Mouse (Mus musculus) kidney, postnatal 0 days (tissue): ENCODE data around the gene Slc11a1. TPM values are rescaled to one million over a fixed set of nuclear protein-coding genes. Genes with fewer than 3 reads are reported as not detected.
"Not testable (repeated sequence)": the region's sequence is repeated elsewhere in the genome, so short reads cannot be mapped to it uniquely, and the experiment has no call there.

Experiments
- ATAC-seq: fragments of 200-750 bp; cut with Nextera tagmentation; replicated peaks from 2 replicates; pipeline ENCODE4 v1.8.0; 2017; ENCODE audit warnings: low read depth, moderate number of reproducible peaks, moderate TSS enrichment, moderate library complexity; ENCODE audit not compliant: low FRiP score
- DNase-seq: peaks from one replicate; pipeline ENCODE4 v3.0.0-alpha.2; 2016; ENCODE audit warnings: low spot score
- H3K27ac ChIP-seq: fragments of 300-500 bp; sonication (generic); 2 replicates; pipeline ENCODE4 v1.5.1; 2014; ENCODE audit warnings: mild to moderate bottlenecking
- H3K27me3 ChIP-seq: fragments of 300-500 bp; sonication (generic); 2 replicates; pipeline ENCODE4 v1.6.1; 2014; ENCODE audit warnings: low read length, mixed read lengths; ENCODE audit not compliant: insufficient read depth
- H3K36me3 ChIP-seq: fragments of 300-500 bp; sonication (generic); 2 replicates; pipeline ENCODE4 v1.6.1; 2014; ENCODE audit warnings: low read length, mixed read lengths; ENCODE audit not compliant: insufficient read depth
- H3K4me1 ChIP-seq: fragments of 300-500 bp; sonication (generic); replicated peaks from 2 replicates; pipeline ENCODE4 v1.6.1; 2014; ENCODE audit warnings: antibody characterized with exemption, low read length, mixed read lengths; ENCODE audit not compliant: insufficient read depth
- H3K4me2 ChIP-seq: fragments of 300-500 bp; sonication (generic); 2 replicates; pipeline ENCODE4 v1.6.1; 2014; ENCODE audit warnings: mild to moderate bottlenecking, low read length, moderate library complexity, mixed read lengths
- H3K4me3 ChIP-seq: fragments of 300-500 bp; sonication (generic); replicated peaks from 2 replicates; pipeline ENCODE4 v1.5.1; 2014; ENCODE audit warnings: low read depth, low read length
- H3K9ac ChIP-seq: fragments of 300-500 bp; sonication (generic); 2 replicates; pipeline ENCODE4 v1.6.1; 2014; ENCODE audit warnings: low read depth, low read length
- H3K9me3 ChIP-seq: fragments of 300-500 bp; sonication (generic); replicated peaks from 2 replicates; pipeline ENCODE4 v1.6.1; 2016; ENCODE audit warnings: low read length, inconsistent platforms, mixed read lengths
- CTCF ChIP-seq: IDR thresholded peaks from 2 replicates; pipeline ENCODE4 v1.5.1; 2016; ENCODE audit warnings: antibody characterized with exemption, low read depth, mild to moderate bottlenecking, moderate library complexity
- WGBS: fragments of 180-500 bp; shearing (Covaris S2); extraction: QIAGEN DNeasy Blood & Tissue Kit; methylation state at CpG from one replicate; pipeline ENCODE4 v1.1.7; 2014; 5-methylcytosine and 5-hydroxymethylcytosine counted together
- polyA plus RNA-seq: library from polyadenylated mRNA; unstranded; fragments of >200 nt; fragmentation: Nextera tagmentation; extraction: Ambion mirVana; gene quantifications from 2 replicates; pipeline ENCODE4 v1.2.1, GENCODE M21; 2015

Gene Slc11a1
- polyA plus RNA-seq, 1 experiment from 2014 or later = 3.6 TPM

DNA sequence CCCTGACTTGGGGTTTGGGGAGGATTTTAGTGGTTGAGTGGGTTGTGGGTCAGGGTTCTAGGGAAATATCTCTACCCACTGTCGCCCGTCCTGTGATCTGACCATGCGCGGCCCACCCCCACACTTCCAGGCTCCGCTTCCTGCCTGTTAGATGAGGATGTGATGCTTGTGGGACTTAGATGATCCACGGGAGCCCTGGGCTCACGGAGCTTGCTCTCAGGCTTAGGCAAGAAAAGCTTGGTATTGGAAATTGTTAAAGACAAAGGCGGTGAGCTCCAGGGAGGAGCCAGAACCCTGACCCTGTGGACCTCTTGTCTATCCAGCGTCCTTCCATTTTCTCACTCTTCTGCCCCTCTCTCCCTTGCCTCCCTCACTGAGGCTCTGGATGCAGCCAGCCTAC, 35.1 kb upstream of the Slc11a1 start:
- no peak overlapping the region for H3K4me2 ChIP-seq
- H3K4me1 ChIP-seq = 0 out of 2 replicates have a peak, but pooled peaks cover 17% of the 10 kb centered on the region
- H3K4me3 ChIP-seq = no peak overlapping the region
- TF ChIP-seq CTCF = no peak
- DNase-seq = no peak
- no peaks in the 10 kb centered on the region for H3K9me3 ChIP-seq
- WGBS = 76% methylated on average over 9 of the region's 9 CpGs
- no peaks in the 10 kb centered on the region for H3K27me3 ChIP-seq
- H3K9ac ChIP-seq = no peak overlapping the region
- no peak overlapping the region for H3K27ac ChIP-seq
- no peaks in the 10 kb centered on the region for H3K36me3 ChIP-seq
- ATAC-seq = no peak

DNA sequence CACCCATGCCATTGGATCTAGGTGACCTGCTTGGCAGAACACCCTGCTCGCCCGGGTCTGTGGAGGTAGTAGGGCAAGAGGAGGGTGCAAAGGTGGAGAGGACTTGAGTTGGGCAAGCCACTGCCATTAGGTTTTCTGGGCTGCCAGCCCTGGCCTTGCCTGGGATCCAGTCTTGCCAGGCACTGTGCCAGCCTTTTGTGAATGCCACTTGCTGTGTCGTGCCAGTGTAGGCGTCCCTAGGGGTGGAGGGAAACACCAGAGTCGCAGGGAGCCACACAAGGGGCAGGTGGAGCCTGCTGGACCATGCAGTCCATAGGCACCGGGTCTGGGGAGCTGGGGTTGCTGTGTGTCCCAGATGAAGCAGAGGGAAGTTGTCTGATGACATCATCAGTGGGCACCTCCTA, 34.6 kb upstream of the Slc11a1 start:
- no peak for TF ChIP-seq CTCF
- Histone ChIP-seq H3K9ac (no peak overlapping the region), H3K4me2 (no peak overlapping the region), H3K27me3 (no peaks in the 10 kb centered on the region), H3K9me3 (no peaks in the 10 kb centered on the region), H3K4me1 (0 out of 2 replicates have a peak, but pooled peaks cover 17% of the 10 kb centered on the region), H3K4me3 (no peak overlapping the region), H3K27ac (no peak overlapping the region), H3K36me3 (no peaks in the 10 kb centered on the region)
- WGBS = 89% methylated on average over 6 of the region's 6 CpGs
- DNase-seq = no peak
- ATAC-seq = no peak

DNA sequence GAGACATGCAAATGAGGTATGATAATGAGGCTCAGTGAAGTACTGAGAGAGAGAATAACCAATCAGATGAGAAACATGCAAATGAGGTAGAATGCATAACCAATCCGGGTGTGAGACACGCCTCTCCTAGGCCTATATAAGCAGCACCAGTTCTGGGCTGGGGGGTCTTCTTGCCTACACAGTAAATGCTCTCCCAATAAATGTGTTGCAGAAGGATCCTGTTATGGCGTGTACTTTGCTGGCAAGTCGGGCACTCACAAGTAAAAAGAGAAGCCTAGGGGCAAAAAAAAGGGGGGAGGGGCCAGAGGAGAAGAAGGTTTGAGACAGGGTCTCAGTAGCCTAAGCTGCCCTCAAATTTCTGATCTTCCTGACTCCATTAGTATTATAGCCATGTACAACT, 34.0 kb upstream of the Slc11a1 start:
- not testable (repeated sequence) for H3K27ac ChIP-seq, H3K36me3 ChIP-seq, H3K4me3 ChIP-seq, DNase-seq, H3K9ac ChIP-seq, H3K9me3 ChIP-seq, H3K4me2 ChIP-seq, H3K27me3 ChIP-seq, ATAC-seq
- 0 out of 2 replicates have a peak, but pooled peaks cover 17% of the 10 kb centered on the region for H3K4me1 ChIP-seq
- 90% methylated on average over 4 of the region's 4 CpGs for WGBS

DNA sequence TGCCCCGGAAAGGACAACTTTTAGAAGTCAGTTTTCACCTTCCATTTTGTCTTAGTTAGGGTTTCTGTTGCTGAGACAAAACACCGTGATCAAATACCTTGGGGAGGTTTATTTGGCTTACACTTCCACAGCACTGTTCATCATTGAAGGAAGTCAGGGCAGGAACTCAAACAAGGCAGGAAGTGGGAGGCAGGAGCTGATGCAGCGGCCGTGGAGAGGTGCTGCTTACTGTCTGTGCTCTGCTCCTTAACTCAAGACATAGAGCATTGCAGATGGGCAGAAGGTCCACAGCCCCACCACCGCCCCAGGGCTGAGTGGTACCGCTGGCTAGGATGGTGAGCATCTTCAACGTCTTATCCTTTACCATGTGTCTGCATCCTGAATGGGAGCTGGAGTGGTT, 33.1 kb upstream of the Slc11a1 start:
- Histone ChIP-seq H3K27ac (no peak overlapping the region), H3K4me1 (0 out of 2 replicates have a peak, but pooled peaks cover 17% of the 10 kb centered on the region), H3K27me3 (no peaks in the 10 kb centered on the region), H3K4me3 (no peak overlapping the region), H3K4me2 (no peak overlapping the region), H3K9ac (no peak overlapping the region), H3K36me3 (no peaks in the 10 kb centered on the region), H3K9me3 (no peaks in the 10 kb centered on the region)
- ATAC-seq = no peak
- DNase-seq = no peak
- TF ChIP-seq CTCF = no peak
- WGBS = 73% methylated on average over 7 of the region's 7 CpGs

DNA sequence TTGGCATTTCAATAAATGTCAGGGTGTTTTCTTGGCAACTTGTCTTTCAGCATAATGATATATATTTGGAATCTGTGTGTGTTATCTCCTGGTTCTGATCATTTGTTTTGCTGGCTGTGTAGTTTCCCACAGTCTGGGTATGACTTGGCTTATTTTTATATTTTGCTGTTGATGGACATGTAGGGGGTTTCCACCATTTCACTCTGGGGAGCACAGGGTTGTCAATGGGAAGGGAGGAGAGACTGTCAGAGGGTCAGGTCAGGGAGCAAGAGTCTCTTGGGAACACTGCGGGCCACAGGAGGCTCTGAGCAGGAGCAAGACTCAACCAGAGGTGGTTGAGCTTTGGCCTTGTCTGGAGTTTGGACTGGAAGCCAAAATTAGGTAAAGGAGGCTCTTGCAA, 32.7 kb upstream of the Slc11a1 start:
- ATAC-seq (no peak), DNase-seq (no peak)
- no peak overlapping the region for H3K9ac ChIP-seq
- no peaks in the 10 kb centered on the region for H3K36me3 ChIP-seq
- H3K4me3 ChIP-seq = no peak overlapping the region
- no peak for TF ChIP-seq CTCF
- peak overlapping the region; percentile 79 for H3K27ac ChIP-seq
- no peaks in the 10 kb centered on the region for H3K27me3 ChIP-seq
- H3K4me2 ChIP-seq = no peak overlapping the region
- H3K4me1 ChIP-seq = 0 out of 2 replicates have a peak, but pooled peaks cover 17% of the 10 kb centered on the region
- WGBS = 81% methylated on average over 1 of the region's 1 CpGs
- no peaks in the 10 kb centered on the region for H3K9me3 ChIP-seq

GRCm38 (mm10) chr1:74343161-74343560, 31.8 kb upstream of the Slc11a1 start:
- Histone ChIP-seq H3K27me3 (no peaks in the 10 kb centered on the region), H3K4me2 (no peak overlapping the region), H3K4me1 (0 out of 2 replicates have a peak, but pooled peaks cover 17% of the 10 kb centered on the region), H3K9ac (no peak overlapping the region), H3K9me3 (no peaks in the 10 kb centered on the region), H3K36me3 (no peaks in the 10 kb centered on the region), H3K4me3 (no peak overlapping the region), H3K27ac (peak overlapping the region; percentile 79)
- ATAC-seq = 0 out of 2 replicates have a peak, but pooled peaks have one; percentile 34
- 36% methylated on average over 5 of the region's 5 CpGs for WGBS
- TF ChIP-seq CTCF = no peak
- DNase-seq = peak; percentile 35

- DNase-seq = no peak
- no peak for ATAC-seq
- 74% methylated on average over 11 of the region's 11 CpGs for WGBS
- H3K4me2 ChIP-seq = no peak overlapping the region
- H3K9ac ChIP-seq = no peak overlapping the region
- no peaks in the 10 kb centered on the region for H3K36me3 ChIP-seq
- H3K27ac ChIP-seq = peak overlapping the region; percentile 79
- no peak overlapping the region for H3K4me3 ChIP-seq
- 0 out of 2 replicates have a peak, but pooled peaks cover 17% of the 10 kb centered on the region for H3K4me1 ChIP-seq
- H3K27me3 ChIP-seq = no peaks in the 10 kb centered on the region
- H3K9me3 ChIP-seq = no peaks in the 10 kb centered on the region
- no peak for TF ChIP-seq CTCF
Observed at GRCm38 (mm10) chr1:74344163-74344916, 30.7 kb upstream of the Slc11a1 start.
